Mouse (Mus musculus): ENCODE measurements around the gene Nostrin.

The Nostrin gene

GRCm38 (mm10) chr2:69129425-69130210, 6.0 kb upstream of the Nostrin start:
- no peak for DNase-seq (ENCODE audit: low read depth)

GRCm38 (mm10) chr2:69132046-69132445, 3.6 kb upstream of the Nostrin start:
- DNase-seq (ENCODE audit: low read depth), result no peak

GRCm38 (mm10) chr2:69132488-69133040, 3.0 kb upstream of the Nostrin start:
- DNase-seq (ENCODE audit: low read depth), result no peak

GRCm38 (mm10) chr2:69134186-69134585, 1.4 kb upstream of the Nostrin start:
- DNase-seq (ENCODE audit: low read depth), result no peak

GRCm38 (mm10) chr2:69134937-69135336, 663 bp upstream of the Nostrin start:
- no peak for DNase-seq (ENCODE audit: low read depth)

DNA sequence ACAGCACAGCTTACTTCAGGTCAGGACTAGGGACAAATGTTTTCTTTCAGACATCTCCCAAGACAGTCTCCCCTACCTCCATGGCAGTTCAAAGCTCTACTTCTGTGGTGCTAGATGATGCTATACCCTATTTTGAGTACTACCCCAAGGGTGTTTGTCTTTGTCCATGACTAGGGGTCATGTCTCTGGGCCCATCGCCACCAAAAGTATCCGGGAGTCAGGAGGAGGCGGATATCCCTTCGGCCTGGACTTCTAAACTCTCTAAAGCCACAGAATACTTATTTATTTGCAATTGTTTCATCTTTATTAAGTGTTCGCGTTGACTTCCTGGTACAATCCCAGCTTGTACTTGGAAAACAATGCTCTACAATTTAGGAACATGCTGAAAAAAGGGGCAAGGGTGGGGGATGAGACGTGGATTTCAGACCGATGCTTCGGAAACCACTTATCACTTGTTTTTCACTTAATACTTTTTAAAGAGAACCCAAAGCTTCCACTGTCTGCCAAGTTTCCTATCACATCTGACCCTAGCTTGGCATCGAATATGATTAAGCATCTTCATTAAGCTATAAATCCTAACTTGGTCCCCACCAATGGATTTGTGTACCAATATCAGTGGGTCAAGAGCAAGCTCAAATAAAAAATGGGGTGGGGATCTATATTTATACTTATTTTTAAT, 1.9 kb downstream of the Nostrin start:
- no peak for DNase-seq (ENCODE audit: low read depth)

GRCm38 (mm10) chr2:69138759-69139158, 3.2 kb downstream of the Nostrin start:
- DNase-seq (ENCODE audit: low read depth), result no peak

- DNase-seq (ENCODE audit: low read depth), result no peak
Observed at GRCm38 (mm10) chr2:69140215-69140614, 4.6 kb downstream of the Nostrin start.

DNA sequence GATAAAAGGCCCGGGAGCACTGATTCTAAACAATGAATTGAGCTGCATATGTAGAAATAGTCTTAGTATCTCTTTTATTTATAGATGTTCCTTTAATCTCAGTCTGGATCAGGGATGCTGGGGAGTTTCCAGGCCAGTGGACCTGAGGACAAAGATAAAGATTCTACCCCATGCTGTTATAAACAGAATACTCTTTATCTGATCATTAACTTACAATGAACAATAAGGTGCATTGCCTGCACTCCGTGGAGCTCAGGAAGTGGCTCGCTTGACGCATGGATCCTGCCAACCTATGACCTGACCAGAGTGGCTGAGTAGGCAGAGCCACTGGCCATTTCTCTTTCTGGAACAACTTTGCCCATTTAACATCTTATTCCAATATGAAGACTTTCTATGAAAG, 5.2 kb downstream of the Nostrin start:
- no peak for DNase-seq (ENCODE audit: low read depth)

- DNase-seq (ENCODE audit: low read depth), result no peak
Observed at GRCm38 (mm10) chr2:69148691-69149090, 13.1 kb downstream of the Nostrin start.

GRCm38 (mm10) chr2:69149154-69149553, 13.6 kb downstream of the Nostrin start:
- no peak for DNase-seq (ENCODE audit: low read depth)

DNA sequence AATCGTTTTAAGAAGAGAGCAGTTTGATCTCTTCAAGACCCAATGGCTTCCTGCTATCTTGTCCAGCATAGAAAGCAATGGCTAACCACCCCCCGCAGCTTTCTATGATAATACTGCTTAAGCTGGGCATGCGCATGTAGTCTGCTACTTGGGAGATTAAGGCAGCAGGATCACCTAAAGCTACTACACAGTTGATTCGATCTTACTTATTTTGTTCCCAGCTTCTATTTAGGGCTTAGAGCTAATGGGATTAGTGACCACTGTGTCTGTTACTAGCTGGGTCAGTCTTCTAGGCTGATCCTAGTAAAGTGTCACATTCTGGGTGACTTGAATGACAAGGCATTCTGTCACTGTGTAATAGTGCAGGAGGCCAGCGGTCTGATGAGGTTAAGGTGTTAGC, 15.2 kb downstream of the Nostrin start:
- no peak for DNase-seq (ENCODE audit: low read depth)

DNA sequence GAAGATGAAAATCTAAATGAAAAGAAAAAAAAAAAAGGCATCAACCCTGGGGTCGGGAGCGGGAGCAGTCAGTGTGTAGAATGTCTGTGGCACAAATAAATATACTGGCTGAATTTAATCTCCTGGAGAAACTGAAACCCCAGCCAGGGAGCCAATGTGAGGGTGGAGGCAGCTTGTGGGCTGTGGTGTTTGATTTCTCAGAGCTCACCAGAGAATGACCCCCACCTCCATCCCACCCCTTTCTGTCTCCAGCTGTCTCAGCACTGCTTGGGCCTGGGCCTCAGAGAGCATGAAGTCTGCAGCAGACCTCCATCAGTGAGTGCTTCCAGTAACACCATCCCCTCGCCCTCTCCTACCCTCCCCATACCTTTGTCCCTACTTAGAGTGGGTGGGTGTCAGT, 20.3 kb downstream of the Nostrin start:
- no peak for DNase-seq (ENCODE audit: low read depth)

GRCm38 (mm10) chr2:69156283-69156682, 20.7 kb downstream of the Nostrin start:
- DNase-seq (ENCODE audit: low read depth), result no peak

GRCm38 (mm10) chr2:69158907-69159306, 23.3 kb downstream of the Nostrin start:
- no peak for DNase-seq (ENCODE audit: low read depth)

- no peak for DNase-seq (ENCODE audit: low read depth)
Observed at GRCm38 (mm10) chr2:69170395-69171077, 34.9 kb downstream of the Nostrin start.

DNA sequence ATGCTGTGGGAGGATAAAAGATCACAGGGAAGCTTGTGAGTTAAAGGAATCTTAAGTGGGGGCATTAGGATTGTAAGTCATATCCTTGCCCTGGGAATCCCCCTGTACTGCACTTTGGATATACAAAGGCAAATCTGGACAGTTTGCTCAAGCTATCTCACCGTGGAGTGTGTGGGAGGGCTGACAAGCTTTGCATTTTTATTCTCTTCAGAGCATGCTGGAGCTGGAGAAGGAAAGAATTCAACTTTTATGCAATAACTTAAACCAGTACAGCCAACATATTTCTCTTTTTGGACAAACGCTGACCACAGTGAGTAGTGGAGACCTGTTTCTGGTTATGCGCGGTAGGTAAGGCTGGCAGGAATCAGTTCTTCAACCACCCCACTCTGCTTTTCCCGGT, 39.7 kb downstream of the Nostrin start:
- DNase-seq (ENCODE audit: low read depth), result no peak

DNA sequence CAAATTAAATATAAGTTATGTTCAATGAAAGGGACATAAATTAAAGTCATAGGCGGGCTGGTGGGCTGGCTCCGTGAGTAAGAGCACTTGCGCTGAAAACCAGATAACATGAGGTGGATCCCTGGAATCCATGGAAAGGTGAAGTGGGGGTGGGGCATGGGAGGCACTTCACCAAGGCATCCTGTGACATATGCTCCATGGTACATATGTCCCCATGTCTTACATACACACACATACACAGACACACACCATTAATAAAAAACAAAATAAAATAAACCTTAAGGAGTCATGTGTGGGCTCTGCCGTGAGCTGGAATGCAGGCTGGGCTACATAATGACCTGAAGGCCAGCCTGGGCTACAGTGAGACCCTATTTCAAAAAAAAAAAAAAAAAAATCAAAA, 44.1 kb downstream of the Nostrin start:
- DNase-seq (ENCODE audit: low read depth), result no peak

- no peak for DNase-seq (ENCODE audit: low read depth)
Observed at GRCm38 (mm10) chr2:69187990-69188389, 52.4 kb downstream of the Nostrin start.

- no peak for DNase-seq (ENCODE audit: low read depth)
Observed at GRCm38 (mm10) chr2:69188732-69189131, 53.1 kb downstream of the Nostrin start.

- DNase-seq (ENCODE audit: low read depth), result no peak
Observed at GRCm38 (mm10) chr2:69189222-69189621, 53.6 kb downstream of the Nostrin start.

DNA sequence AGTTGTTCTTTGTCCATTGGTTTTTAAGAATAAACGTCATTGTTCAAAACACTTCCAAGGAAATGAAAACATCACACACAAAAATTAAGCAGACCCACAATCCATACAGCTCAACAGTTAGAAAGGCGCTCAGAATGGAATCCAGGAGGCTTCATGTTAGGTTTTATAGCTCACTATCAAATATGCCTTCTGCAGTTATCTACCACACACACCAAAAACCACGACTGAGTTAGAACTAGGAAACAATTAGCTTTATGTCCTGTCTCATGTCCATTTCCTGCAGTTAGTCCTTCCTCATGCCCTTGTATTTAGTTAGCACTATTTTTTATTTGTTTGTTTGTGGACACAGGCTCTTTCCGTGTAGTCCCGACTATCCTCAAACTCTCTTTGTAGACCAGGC, 55.5 kb downstream of the Nostrin start:
- DNase-seq (ENCODE audit: low read depth), result no peak

- no peak for DNase-seq (ENCODE audit: low read depth)
Observed at GRCm38 (mm10) chr2:69193555-69193954, 58.0 kb downstream of the Nostrin start.
